Mouse (Mus musculus): Measurements from ENCODE around the gene Slc4a3.
A peak's percentile ranks its signal among the peaks of the same experiment; 100 is the strongest.

Gene Slc4a3

DNA sequence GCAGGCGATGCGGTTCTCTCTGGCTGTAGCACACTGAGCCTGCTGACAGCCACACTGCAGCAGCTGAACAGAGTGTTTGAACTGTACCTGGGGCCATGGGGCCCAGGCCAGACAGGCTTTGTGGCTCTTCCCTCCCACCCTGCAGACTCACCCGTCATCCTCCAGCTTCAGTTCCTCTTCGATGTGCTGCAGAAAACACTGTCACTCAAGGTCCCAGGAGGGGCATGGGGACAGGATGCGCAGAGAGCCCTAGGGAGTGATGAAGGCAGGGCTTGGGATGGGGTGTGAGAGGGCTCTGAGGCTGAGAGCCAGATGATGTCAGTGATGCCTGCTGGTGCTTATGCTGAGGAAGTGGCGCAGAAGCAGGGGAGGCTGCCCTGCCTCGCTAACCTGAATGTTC lies 21.4 kb upstream of the Slc4a3 start:
- DNase-seq: no peak

DNA sequence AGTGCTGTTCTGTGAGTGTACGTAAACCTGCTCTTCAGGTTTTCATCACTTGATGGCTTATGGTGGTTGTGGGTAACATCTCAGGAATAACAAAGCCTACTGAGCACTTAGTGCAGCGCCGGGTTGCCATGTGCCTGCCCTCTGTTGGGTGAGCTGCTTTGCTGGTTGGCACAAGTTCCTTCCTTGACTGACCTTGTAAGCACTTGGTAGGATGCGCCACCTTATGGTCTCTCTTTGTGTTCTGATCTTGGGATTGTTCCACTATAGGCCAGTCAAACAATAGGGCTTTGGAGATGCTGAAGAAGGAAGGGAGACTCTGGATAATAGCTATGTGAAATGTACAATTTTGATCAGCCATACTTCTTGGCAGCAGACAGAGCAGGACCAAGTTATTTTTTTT lies 15.5 kb upstream of the Slc4a3 start:
- no peak for DNase-seq

DNA sequence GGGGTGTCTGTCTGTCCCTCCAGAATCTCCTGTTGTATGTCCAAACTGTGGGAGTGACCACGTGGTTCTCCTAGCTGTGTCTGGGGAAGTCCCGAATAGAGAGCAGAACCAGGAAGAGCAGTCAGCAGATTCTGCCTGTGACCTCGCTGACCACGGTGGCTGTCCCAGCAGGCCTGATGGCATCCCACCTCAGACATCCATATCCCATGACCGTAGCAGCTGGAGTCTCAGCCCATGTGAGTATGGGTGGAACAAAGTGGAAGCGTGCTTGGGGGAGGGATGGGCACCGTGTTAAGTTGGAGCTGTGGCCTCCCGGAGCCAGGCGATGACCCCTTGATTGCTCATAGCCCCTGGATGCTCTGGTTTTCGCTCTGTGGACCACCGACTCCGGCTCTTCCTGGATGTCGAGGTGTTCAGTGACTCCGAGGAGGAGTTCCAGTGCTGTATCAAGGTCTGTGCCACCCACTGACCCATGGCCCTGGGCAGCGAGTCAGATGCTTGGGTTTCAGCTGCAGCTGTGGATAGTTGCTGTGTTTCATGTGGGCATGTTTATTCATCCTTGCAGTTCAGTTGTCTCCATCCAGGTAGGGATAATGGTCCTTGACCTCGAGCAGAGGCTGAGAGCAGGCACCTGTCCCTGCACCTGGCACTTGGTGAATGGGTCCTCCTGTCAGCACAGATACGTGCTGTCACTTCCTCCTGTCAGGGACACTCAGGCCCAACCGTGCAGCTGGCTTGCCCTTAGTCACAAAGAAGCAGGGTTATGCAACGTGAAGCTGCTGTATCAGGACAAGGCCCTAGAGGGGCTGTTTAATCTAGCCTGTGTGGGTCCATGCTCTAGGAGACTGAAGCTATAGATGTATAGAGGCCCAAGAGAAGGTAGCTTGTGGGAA lies 13.5 kb upstream of the Slc4a3 start:
- no peak for DNase-seq

DNA sequence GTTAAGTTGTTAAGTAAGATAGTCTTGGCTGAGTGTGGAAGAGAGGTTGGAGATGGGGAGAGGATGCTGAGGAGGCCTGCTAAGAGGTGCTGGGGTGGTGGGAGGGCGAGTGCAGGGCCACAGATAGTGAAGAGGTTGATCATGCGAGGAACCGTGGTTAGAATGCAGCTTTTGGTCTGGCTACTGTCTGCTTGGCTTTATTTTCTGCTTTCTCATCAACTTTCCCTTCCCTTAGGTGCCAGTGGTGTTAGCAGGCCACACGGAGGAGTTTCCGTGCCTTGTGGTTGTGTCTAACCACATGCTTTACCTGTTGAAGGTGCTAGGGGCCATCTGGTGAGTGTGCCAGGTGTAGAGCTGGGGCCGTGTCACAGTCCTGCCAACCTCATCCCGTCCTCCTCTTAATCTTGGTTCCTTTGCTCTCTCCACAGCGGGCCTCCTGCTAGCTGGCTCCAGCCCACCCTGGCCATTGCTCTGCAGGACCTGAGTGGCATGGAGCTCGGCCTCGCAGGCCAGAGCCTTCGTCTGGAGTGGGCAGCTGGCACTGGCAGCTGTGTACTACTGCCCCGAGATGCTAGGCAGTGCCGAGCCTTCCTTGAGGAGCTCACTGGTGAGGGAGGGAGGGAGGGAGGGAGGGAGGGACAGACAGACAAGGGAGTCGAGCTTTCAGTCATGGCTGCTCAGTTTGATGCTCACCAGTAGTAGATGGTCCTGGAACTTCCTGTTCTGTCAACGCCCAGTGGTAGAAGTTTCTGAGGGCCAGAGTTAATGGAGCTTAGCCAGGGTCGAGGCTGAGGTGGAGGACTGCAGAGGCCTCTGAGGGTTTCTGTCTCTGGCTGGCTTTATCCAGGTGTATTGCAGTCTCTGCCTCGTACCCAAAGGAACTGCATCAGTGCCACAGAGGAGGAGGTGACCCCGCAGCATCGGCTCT lies 12.5 kb upstream of the Slc4a3 start:
- no peak for DNase-seq

DNA sequence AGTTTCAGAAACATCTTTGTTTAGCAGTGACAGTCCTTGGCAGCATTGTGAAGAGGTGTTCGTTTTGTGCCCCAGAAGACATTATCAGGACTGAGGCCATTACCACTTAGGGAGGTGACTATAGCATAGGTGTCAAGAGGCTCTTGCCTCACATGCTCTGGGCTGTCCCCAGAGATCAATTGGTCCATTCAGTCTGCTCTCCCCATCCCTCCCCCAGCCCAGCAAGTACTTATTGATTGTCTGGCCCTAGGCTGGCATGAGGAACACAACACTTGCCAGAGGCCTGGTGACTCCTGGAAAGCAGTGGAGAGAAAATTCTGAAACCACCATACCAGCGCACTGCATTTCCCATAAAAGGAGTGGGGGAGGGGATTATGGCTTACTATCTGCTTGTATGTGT lies 8.5 kb upstream of the Slc4a3 start:
- no peak for DNase-seq

DNA sequence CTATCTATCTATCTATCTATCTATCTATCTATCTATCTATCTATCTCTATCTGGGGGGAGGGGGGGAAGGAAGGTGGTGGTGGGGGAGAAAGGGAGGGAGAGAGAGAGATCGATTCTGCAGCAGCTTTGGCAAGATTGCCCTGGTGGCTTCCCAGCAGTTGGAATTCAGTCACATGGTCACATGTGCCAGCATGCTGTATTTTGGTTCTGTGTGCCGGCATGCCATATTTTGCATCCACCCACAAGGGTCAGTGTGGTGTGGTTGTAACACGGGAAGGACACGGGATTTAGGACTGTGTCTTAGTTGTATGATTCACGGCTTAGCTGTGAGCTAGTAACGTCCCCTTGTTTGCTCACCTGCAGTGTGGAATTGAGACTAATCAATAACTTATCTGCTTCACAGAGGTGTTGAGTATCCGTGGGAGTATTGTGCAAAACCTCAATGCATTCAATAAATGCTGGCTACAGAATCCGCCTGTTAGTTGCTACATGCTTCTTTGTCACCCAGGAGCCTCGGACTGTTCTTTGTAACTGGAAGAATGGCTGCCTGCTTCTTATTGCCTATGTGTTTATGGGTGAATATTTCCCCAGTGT lies 7.4 kb upstream of the Slc4a3 start:
- DNase-seq: no peak

DNA sequence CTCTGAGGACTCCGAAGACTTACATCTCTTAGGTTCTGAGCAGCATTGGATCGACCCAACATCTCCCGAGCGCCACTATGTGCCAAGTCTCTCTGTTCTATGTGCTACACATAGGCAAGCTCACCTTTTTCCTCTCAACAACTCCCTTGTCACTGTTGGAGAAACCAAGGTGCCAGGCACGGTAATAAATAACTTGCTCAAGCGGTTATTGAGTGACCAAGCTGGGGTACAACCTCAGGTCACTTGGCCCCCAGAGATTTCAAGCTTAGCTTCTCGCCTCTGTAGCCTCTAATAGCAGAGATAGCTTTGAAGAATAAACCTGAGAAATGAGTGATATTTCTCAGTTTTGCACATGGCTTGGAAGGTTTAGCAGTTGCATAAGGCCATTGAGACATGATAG lies 4.6 kb upstream of the Slc4a3 start:
- DNase-seq: no peak

DNA sequence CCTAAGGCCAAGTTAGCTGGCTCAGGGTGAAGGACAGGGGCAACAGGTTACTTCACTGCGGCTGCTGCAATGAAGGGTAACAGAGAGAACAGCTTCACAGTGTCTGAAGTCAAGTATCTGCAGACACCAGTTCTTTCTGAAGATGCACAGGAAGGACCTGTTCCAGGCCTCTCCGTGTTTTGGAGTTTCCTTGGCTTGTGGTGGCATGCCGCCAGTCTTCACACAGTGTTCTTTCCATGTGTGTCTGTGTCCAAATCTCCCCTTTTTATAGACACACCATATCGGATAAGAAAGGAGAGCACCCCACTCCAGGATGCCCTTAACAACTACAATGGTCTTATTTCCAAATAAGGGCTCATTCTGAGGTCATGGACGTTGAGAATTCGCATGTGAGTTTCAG lies 1.7 kb upstream of the Slc4a3 start:
- no peak for DNase-seq

DNA sequence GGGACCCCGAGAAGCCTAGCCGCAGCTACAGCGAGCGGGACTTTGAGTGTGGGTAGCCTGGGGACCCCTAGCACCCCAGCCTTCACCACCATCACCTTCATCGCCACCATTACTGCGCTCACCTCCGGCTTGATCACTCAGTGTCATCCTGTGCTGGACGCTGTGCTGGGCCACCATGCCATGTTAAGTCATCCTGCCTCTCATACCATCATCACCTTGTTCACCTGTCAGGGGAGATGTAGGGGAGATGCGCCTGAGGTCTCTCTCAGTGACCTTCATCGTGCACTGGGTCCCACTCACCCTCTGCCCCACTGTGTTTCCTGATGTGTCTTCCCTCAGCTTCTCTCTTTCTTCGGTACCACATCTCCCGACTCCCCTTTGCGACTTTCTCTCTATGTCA lies 1.3 kb downstream of the Slc4a3 start:
- DNase-seq: no peak

DNA sequence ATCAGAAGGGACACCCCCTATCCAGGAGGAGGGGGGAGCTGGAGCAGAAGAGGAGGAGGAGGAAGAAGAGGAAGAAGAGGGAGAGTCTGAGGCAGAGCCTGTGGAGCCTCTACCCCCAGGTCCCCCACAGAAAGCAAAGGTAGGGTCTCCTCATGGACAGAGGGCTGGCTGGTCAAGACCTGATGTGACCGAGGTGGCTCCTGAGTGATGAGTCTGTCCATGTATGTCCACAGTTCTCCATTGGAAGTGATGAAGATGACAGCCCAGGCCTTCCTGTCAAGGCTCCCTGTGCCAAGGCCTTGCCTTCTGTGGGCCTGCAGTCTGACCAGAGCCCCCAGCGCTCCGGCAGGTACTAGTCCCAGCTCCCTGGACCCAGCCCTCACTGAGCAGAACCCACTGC lies 2.0 kb downstream of the Slc4a3 start:
- no peak for DNase-seq

DNA sequence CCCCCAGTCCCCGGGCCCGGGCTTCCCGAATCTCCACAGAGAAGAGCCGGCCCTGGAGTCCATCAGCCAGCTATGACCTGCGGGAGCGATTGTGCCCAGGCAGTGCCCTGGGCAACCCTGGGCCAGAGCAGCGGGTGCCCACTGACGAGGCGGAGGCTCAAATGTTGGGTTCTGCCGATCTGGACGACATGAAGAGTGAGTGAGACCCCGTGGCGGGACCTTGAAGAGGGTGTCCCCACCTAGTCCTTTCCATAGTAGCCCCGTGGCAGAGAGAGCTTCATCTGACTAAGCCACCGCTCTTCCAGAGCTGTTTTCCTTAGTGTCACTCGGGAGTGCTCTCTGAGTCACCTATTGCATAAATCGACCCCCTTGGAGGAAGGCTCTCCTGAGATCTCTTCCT lies 2.8 kb downstream of the Slc4a3 start:
- no peak for DNase-seq

DNA sequence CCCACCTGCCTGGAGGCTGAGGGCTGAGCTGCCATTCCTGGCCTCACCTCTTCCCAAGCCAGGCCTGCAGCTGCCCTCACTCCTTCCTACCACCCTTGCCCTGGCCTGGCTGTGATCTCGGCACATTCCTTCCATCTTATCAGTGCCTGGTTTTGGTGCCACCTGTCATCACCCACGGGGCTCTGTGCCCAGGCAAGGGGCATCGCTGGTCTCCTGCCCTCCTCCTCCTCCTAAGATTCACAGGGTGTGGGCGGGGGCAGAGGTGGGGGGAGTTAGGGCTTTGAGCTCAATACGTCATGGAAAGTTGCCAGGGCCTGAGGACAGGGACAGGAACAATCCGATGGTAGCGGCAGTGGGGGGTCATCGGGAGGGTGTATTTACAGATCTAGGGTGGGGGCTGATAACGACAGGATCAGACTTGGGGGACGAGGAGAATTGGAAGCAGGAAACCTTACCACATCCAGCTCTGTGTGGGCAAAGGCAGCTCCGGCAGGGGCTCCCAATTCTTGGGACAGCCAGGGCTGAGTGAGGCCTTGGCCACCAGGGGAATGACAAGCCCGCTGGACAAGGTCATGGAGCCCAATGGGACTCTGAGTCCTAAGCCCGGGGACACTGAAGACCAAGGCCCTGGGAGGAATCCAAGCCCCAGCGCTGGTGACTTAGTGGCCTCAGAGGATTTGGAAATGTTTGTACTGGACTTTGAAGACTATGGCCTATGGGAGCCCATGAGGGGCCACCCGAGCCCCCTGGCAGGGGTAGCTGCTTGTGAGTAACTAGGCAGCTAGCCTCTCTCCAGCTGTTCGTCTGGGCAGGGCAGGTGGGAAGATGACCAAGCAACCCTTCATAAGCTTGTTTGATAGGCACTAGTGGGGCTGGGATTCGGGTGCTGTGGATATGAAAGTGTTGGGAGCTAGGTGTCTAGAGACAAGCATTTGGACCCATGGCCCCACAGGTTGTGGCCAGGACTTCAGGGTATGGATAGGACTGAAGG lies 3.5 kb downstream of the Slc4a3 start:
- no peak for DNase-seq

DNA sequence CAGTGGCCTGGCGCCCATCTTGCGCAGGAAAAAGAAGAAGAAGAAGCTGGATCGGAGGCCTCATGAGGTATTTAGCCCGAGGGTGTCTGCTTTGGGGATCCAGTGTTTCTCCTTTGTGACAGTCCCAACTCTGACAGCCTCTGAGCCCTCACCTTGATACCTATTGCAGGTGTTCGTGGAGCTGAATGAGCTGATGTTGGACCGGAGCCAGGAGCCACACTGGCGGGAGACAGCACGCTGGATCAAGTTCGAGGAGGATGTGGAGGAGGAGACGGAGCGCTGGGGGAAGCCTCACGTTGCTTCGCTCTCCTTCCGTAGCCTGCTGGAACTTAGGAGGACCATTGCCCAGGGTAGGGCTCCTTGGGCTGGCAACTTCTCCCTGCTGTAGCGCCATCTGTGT lies 4.5 kb downstream of the Slc4a3 start:
- no peak for DNase-seq

DNA sequence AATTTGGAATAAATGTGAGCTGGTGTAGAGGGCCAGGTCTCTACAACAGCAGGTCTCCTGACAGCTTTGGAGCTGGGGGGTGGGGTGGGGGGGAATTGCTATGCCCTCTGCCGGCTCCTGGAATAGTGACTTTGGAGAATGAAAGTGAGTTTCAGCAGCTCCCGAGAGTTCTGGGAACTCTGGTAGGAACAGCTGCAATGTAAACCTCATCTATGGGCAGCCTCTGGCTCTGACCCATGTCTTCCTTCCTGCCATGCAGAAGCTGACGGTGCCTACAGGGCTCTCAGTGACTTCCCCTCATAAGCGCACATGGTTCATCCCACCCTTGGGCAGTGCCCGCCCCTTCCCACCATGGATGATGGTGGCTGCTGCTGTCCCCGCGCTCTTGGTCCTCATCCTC lies 9.6 kb downstream of the Slc4a3 start:
- DNase-seq: no peak

DNA sequence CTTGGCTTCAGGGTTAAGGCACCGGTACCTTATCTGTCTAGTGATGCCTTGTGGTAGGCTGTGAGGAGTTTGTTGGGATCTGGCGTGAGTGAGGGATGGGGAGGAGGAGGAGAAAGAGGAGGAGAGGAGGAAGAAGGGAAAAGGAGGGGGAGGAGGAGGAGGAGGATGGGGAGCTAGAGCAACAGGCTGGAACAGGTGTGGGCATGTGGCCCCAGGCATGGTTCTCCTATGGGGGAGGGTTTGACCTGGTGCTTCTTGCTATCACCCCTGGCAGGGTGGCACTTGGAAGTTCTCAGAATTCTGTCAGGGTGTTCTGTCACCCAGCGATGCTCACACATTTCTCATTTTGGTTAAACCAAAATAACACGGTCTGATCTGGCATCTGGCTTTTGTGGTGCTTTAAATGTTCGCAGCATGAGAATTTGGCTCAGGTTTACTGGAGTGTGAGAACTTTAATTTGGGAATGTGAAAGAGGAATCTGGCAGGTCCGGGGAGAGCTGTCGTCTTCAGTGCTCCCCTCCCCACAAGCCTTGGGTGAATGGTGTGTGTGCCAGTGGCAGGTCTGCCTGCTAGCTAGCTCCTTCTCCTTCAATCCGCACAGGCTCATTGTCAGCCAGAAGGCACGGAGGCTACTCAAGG lies 10.2 kb downstream of the Slc4a3 start:
- DNase-seq: no peak

DNA sequence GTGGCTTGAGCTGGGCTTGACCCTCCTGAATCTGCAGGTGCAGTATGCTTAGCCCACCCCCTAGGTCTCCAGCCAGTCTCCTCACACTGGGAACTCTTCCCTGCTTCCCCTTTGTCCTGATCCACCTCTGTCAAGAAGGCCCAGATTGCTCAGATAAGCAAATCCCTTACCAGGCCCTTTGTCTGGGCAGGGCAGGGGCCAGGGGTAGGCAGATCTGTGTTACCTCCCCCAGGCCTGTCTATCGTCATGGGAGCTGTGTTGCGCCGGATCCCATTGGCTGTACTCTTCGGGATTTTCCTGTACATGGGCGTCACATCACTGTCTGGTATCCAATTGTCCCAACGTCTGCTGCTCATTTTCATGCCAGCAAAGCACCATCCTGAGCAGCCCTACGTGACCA lies 11.0 kb downstream of the Slc4a3 start:
- DNase-seq: no peak

DNA sequence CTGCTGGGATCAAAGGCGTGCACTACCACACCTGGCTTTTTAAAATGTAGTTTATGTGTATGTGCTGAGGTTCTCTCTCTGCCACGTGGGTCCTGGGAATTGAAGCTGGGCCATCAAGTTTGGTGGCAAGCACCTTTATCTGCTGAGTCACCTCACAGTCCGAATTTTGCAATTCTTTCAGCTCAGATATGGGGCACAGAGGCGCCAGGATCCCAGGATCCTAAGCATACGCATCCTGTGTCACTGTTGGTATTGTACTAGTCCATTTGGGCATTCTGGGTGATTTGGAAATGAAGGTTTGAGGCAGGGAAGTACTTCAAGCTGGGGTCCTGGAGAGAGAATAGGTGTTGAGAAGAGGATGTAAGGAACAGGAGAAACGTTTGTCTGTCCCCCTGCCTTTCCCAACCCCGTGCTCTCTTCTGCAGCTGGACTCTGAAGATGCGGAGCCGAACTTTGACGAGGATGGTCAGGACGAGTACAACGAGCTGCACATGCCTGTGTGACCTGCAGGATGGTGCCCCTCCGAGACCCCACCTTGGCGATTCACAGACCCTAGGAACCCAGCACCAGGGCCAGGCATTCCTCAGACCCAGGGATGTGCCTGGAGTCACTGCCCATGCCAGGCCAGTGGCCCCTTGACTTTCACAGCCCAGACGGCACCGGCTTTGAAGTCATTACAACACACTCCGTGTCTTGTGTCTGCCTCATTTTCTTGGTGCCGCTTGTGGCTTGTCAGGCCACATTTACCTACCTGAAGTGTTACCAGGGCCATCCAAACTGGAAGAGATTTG lies 12.5 kb downstream of the Slc4a3 start:
- DNase-seq: no peak

DNA sequence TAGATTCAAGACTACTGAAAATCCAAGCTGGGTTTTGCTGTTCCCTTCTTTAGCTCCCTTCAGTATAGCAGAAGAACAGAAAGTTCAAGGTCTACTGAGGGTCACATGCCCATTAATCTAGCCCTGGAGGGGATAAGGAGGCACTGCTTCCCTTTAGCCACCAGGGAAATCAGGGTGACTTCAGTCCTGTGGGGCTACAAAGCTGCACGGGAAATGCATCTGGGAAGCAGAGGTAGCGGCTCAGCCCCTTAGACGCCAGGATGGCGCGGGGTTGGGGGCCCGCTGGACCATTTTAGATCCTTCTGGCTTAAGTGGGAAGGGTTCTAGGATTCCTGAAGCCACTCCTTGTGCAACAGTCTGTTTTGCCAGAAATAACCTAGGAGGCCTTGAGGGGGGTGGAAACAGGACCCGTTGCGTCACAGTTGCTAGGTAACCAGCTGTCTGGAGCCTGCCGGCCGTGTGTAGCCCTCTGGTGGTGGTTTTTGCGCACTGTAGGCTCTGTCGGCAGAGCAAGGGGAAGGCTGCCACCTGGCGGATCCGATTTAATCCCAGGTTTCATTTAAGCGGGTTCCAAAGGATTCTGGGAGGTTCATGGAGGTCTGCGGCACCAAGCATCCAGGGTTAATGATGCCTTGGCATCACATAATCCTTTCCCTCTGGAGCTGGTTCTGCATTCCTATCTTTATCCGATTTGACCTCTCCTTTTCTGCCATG lies 13.3 kb downstream of the Slc4a3 start:
- DNase-seq: peak; percentile 89 to 94

DNA sequence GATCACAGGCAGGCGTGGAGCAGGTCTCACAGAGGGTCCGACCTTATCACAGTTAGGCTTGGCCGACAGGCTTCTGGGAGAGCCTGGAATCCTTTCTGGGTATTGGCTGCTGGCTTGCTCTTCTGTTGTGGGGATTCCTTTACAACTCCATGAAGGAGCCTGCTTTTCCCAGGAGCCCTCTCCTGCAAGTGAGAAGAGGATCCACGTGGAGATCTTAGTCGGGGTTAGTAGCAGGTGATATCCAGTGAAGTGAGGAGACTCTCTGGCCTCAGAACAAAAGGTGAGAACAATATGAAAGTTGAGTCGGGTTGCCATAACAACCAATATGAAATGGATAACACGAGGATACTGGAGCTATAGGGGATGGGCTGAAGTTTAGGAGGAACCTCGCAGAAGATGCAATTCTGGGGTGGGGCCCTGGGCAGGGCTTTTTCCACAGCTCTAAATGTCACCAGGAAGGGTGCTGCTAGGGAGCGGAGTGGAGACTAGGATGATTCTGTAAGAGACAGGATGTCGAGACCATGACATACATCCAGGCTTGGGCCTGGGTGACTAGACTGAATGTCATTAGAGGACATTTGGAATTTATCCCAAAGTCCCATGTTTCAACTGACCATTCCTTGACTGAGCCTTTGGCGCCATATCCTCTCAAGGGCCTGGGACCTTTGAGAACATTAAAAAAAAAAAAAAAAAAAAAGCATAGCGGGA lies 14.3 kb downstream of the Slc4a3 start:
- no peak for DNase-seq

Measured in lung, adult 18-20 months (tissue).